Mouse (Mus musculus): ENCODE results near the gene Tsc22d3. TPM values are rescaled to one million over a fixed set of nuclear protein-coding genes. Genes with fewer than 3 reads are reported as not detected.
"Not testable (repeated sequence)": the region's sequence is repeated elsewhere in the genome, so short reads cannot be mapped to it uniquely, and the experiment has no call there.

Gene Tsc22d3
- polyA plus RNA-seq, 1 experiment from 2014 or later: 90.2 TPM

DNA sequence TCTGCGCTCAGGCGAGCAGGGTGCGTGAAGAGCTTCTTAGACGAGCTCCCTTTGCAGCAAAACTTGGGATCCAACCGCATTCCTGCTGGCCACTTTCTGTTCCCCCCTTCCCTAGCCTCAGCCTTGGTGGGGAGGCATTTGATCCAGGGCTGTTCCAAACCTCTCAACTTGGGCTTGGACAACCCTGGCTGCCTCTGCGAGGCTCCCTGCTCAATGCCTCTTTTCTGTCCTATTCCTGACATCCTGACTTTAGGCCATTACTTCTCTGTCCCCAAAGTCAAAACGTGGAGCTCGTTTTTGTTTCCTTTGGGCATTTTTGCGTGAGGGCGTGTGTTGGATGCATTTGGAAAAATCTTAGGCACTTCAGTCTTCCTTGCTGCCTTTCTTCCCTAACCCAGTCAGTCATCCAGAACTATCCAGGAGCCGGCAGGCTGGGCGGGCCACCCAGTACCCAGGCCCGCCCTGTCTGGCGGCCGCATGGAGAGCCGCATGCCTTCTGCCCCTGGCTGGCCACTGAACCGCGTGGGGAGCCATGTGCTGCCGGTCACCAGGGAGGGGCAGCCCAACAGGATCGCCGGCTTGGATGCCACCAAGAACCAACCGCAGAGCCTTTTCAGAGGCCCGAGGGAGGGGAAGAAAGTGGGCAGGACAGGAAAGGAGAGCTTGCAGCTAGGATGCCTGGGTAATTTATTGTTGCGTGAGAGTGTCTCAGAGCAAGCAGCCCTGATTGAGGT lies 89.6 kb downstream of the Tsc22d3 start:
- Histone ChIP-seq H3K4me3 (ENCODE audit: low read length) (peak overlapping the region; percentile 7; the same call in 1 of the 2 replicates), H3K36me3 (ENCODE audit: control insufficient read depth, insufficient read depth, low read length) (no peaks in the 10 kb centered on the region), H3K9ac (ENCODE audit: low read depth, low read length) (peak overlapping the region; percentile 34; the same call in 1 of the 2 replicates), H3K27ac (ENCODE audit: low read depth, low read length) (peak overlapping the region; percentile 42), H3K9me3 (ENCODE audit: control insufficient read depth, low read length) (no peaks in the 10 kb centered on the region), H3K27me3 (ENCODE audit: control insufficient read depth, insufficient read depth, low read length) (no peaks in the 10 kb centered on the region), H3K4me1 (ENCODE audit: control insufficient read depth, insufficient read depth, low read length) (no peaks in the 10 kb centered on the region), H3K4me2 (replicated peaks; ENCODE audit: low read depth, low read length) (peak overlapping the region; percentile 38)
- ATAC-seq (ENCODE audit: low FRiP score, low TSS enrichment): peak; percentile 90
- WGBS: 37% methylated on average over 24 of the region's 24 CpGs

DNA sequence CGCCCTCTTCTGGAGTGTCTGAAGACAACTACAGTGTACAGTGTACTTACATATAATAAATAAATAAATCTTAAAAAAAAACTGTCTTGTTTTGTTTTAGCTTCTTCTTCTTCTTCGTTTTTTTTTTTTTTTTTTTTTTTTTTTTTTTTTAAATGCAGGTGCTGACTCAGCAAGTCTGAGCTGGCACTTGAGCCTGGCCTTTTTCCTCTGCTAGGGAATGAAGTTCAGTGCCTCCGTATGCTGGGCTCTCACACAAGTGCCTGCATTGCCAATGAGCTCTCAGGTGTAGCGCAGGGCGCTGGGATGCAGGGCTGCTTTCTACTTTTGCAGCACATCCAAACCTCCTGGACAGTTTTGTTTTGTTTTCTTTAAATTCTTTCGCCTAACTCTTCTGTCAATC lies 90.6 kb downstream of the Tsc22d3 start:
- H3K4me1 ChIP-seq (ENCODE audit: control insufficient read depth, insufficient read depth, low read length): no peaks in the 10 kb centered on the region
- H3K27ac ChIP-seq (ENCODE audit: low read depth, low read length): no peak overlapping the region
- no peak for ATAC-seq (ENCODE audit: low FRiP score, low TSS enrichment)
- H3K4me2 ChIP-seq (replicated peaks; ENCODE audit: low read depth, low read length): no peak overlapping the region
- H3K4me3 ChIP-seq (ENCODE audit: low read length): no peak overlapping the region
- no peak overlapping the region for H3K9ac ChIP-seq (ENCODE audit: low read depth, low read length)
- no peaks in the 10 kb centered on the region for H3K9me3 ChIP-seq (ENCODE audit: control insufficient read depth, low read length)
- no peaks in the 10 kb centered on the region for H3K36me3 ChIP-seq (ENCODE audit: control insufficient read depth, insufficient read depth, low read length)
- 72% methylated on average over 6 of the region's 6 CpGs for WGBS
- H3K27me3 ChIP-seq (ENCODE audit: control insufficient read depth, insufficient read depth, low read length): no peaks in the 10 kb centered on the region

DNA sequence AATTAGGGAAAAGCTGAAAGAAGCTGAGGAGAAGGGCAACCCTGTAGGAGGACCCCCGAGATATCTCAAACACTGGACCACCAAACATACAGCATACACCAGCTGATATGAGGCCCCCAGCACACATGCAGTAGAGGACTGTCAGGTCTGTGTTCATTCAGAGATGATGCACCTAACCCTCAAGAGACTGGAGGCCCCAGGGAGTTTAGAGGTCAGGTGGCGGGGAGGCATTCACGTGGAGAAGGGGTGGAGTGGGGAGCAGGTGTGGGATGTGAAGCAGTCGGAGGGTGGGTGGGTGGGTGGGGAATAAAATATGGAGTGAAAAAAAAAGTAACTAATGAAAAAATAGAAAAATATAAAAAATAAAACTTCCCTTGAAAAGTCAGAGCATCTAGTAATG lies 91.7 kb downstream of the Tsc22d3 start:
- not testable (repeated sequence) for H3K36me3 ChIP-seq (ENCODE audit: control insufficient read depth, insufficient read depth, low read length); H3K9ac ChIP-seq (ENCODE audit: low read depth, low read length); H3K27ac ChIP-seq (ENCODE audit: low read depth, low read length); H3K4me2 ChIP-seq (replicated peaks; ENCODE audit: low read depth, low read length); H3K4me3 ChIP-seq (ENCODE audit: low read length); H3K27me3 ChIP-seq (ENCODE audit: control insufficient read depth, insufficient read depth, low read length); H3K9me3 ChIP-seq (ENCODE audit: control insufficient read depth, low read length); H3K4me1 ChIP-seq (ENCODE audit: control insufficient read depth, insufficient read depth, low read length); ATAC-seq (ENCODE audit: low FRiP score, low TSS enrichment)
- WGBS: 81% methylated on average over 4 of the region's 4 CpGs

DNA sequence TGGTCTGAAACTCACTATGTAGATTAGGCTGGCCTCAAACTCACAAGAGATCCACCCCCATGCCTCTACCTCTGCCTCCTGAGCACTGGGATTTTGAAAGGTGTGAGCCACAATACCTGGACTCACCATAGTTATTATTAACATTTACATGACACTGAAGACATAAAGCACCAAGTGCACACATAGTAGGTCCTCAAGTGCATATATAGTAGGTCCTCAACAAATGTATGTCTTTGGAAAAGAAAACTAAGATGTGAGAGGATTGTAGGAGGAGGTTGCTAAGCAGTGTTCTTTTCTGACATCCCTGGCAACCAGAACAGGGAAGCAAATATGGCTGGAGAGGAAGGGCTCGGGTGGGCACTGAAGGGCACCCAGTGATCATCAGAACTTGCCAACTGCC lies 93.1 kb downstream of the Tsc22d3 start:
- no peak for ATAC-seq (ENCODE audit: low FRiP score, low TSS enrichment)
- Histone ChIP-seq H3K4me3 (ENCODE audit: low read length) (no peak overlapping the region), H3K36me3 (ENCODE audit: control insufficient read depth, insufficient read depth, low read length) (no peaks in the 10 kb centered on the region), H3K9ac (ENCODE audit: low read depth, low read length) (no peak overlapping the region), H3K27me3 (ENCODE audit: control insufficient read depth, insufficient read depth, low read length) (no peaks in the 10 kb centered on the region), H3K4me2 (replicated peaks; ENCODE audit: low read depth, low read length) (no peak overlapping the region), H3K27ac (ENCODE audit: low read depth, low read length) (no peak overlapping the region), H3K4me1 (ENCODE audit: control insufficient read depth, insufficient read depth, low read length) (no peaks in the 10 kb centered on the region), H3K9me3 (ENCODE audit: control insufficient read depth, low read length) (no peaks in the 10 kb centered on the region)
- WGBS: 76% methylated on average over 1 of the region's 1 CpGs

DNA sequence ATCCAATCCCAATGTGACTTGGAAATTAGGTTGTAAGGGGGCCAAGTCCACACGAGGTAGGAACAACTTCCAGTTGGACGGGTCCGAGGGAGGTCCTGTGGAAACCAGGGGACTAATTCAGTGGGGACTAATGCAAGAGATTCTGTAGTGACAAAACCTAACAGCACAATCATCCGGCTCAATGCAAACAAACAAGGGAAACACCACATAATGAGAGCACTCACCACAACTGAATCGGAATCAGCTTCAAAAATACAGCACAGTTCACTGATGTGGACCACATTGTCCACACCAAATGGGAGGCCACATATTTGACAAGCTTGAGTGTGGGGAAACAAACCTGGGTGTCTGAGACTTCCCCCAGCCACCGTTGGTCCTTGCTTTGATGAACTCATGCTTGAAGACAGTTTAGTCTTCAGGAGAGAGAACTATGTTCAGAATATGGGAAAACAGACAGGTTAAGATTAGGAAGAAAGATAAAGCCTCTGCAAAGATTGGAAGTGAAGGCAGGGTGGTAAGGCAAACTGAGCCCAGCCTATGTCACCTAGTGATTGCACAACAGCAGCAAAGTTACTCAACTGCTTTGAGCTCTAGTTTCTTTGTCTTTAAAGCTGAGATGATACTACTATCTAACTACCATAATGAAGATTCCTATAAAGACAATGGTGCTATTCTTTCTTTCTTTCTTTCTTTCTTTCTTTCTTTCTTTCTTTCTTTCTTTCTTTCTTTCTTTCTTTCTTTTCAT lies 93.9 kb downstream of the Tsc22d3 start:
- no peak overlapping the region for H3K9ac ChIP-seq (ENCODE audit: low read depth, low read length)
- no peaks in the 10 kb centered on the region for H3K9me3 ChIP-seq (ENCODE audit: control insufficient read depth, low read length)
- 69% methylated on average over 6 of the region's 6 CpGs for WGBS
- H3K27ac ChIP-seq (ENCODE audit: low read depth, low read length): no peak overlapping the region
- H3K4me1 ChIP-seq (ENCODE audit: control insufficient read depth, insufficient read depth, low read length): no peaks in the 10 kb centered on the region
- H3K4me3 ChIP-seq (ENCODE audit: low read length): no peak overlapping the region
- no peak overlapping the region for H3K4me2 ChIP-seq (replicated peaks; ENCODE audit: low read depth, low read length)
- no peaks in the 10 kb centered on the region for H3K27me3 ChIP-seq (ENCODE audit: control insufficient read depth, insufficient read depth, low read length)
- no peaks in the 10 kb centered on the region for H3K36me3 ChIP-seq (ENCODE audit: control insufficient read depth, insufficient read depth, low read length)
- ATAC-seq (ENCODE audit: low FRiP score, low TSS enrichment): no peak

DNA sequence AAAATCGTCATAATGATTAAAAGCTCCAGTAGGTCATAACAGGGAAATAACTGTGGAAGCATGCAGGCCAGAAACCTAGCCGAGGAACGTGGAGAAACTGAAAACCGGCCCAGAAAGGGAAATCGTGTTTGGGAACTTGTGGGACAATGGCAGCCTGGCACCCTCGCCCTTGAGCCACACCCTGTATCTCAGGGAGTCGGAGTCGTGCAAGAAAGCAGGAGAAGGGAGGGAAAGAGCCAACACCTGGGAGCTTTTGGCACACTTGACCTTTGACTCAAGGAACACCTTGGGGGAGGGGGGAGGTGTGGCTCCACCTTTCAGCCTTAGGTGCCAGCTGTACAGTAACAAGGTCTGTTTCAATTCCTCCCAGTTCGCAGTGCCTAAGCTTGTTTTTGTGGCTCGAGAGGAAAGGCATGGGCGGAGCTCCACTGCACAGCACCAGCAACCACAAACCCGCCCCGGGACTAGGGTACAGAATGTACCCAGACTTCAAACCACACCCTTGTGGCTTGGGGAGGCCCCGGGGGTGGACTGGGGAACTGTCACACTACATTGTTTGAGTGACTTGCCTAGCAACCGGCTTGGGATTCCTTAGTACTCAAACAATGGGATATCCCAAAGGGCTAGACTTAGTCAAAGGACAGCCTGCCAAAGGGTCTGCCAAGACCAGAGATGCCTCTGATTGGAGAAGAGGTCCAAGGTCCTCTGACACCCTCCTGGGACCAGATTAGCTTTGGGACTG lies 94.8 kb downstream of the Tsc22d3 start:
- Histone ChIP-seq H3K9me3 (ENCODE audit: control insufficient read depth, low read length) (no peaks in the 10 kb centered on the region), H3K4me3 (ENCODE audit: low read length) (no peak overlapping the region), H3K9ac (ENCODE audit: low read depth, low read length) (no peak overlapping the region), H3K27ac (ENCODE audit: low read depth, low read length) (no peak overlapping the region), H3K36me3 (ENCODE audit: control insufficient read depth, insufficient read depth, low read length) (no peaks in the 10 kb centered on the region), H3K4me1 (ENCODE audit: control insufficient read depth, insufficient read depth, low read length) (no peaks in the 10 kb centered on the region), H3K27me3 (ENCODE audit: control insufficient read depth, insufficient read depth, low read length) (no peaks in the 10 kb centered on the region), H3K4me2 (replicated peaks; ENCODE audit: low read depth, low read length) (no peak overlapping the region)
- no peak for ATAC-seq (ENCODE audit: low FRiP score, low TSS enrichment)
- 65% methylated on average over 15 of the region's 15 CpGs for WGBS

DNA sequence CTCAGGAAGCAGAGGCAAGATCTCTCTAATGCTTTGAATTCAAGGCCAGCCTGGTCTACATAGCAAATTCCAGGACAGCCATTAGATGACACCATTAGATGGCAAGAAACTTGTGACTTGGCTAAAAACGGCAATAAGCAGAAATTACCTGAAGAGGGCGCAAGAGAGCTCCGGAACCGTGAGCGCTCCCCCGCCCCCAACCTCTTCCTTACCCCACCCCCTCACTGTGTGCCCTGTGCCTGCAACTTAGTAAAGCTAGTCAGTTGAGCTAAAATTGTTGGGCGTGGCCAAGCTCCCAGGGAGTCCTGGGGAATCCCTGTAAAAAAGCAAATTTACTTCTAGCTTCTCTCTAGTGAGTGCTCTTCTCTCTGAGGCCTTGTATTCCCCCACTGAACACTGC lies 96.6 kb downstream of the Tsc22d3 start:
- peak; percentile 82 for ATAC-seq (ENCODE audit: low FRiP score, low TSS enrichment)
- H3K4me3 ChIP-seq (ENCODE audit: low read length): no peak overlapping the region
- H3K9ac ChIP-seq (ENCODE audit: low read depth, low read length): no peak overlapping the region
- 16% methylated on average over 7 of the region's 7 CpGs for WGBS
- H3K9me3 ChIP-seq (ENCODE audit: control insufficient read depth, low read length): no peaks in the 10 kb centered on the region
- no peaks in the 10 kb centered on the region for H3K27me3 ChIP-seq (ENCODE audit: control insufficient read depth, insufficient read depth, low read length)
- H3K4me1 ChIP-seq (ENCODE audit: control insufficient read depth, insufficient read depth, low read length): no peaks in the 10 kb centered on the region
- H3K4me2 ChIP-seq (replicated peaks; ENCODE audit: low read depth, low read length): no peak overlapping the region
- H3K27ac ChIP-seq (ENCODE audit: low read depth, low read length): no peak overlapping the region
- H3K36me3 ChIP-seq (ENCODE audit: control insufficient read depth, insufficient read depth, low read length): no peaks in the 10 kb centered on the region

DNA sequence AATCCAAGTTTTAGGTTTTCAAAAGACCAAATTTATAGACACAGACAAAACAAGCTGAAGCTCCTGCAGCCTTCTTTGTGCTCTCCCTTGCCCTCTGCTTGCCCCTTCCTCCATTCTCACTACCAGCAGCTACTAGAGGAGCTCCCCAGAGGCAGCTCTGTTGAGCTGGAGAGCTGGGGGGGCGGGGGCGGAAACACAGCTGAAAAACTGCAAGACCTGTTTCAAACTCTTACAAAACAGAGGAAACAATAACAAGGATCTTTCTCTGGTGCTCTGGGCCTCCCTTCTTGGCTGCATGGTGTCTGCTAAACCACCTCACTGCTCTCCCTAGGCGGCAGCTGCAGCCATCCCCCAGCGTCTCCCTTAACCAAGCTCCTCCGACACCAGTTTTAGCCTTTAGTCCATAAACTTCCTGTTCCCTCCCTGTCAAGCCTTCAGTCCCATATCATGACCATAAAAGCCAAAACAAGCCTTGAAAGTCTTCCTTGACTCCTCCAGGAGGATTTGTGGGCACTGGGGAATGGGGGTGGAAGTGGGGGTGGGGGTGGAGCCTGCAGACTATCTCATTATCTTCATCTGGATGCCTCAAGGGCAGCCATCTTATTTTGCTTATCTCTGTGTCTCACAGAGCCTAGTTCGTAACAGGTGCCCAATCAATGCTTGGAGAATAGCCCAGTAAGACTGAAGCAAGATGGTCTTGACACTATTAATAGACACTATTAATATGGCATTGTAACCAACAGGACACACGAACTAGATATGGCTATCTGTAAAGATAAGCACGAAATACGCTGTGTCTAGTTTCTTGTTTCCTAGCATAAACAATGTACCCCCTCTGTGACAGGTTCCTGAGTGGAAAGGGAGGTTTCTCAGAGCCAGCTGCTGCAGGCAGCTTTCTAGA lies 98.8 kb downstream of the Tsc22d3 start:
- Histone ChIP-seq H3K9ac (ENCODE audit: low read depth, low read length) (no peak overlapping the region), H3K27ac (ENCODE audit: low read depth, low read length) (no peak overlapping the region), H3K9me3 (ENCODE audit: control insufficient read depth, low read length) (no peaks in the 10 kb centered on the region), H3K4me2 (replicated peaks; ENCODE audit: low read depth, low read length) (no peak overlapping the region), H3K4me1 (ENCODE audit: control insufficient read depth, insufficient read depth, low read length) (no peaks in the 10 kb centered on the region), H3K36me3 (ENCODE audit: control insufficient read depth, insufficient read depth, low read length) (no peaks in the 10 kb centered on the region), H3K27me3 (ENCODE audit: control insufficient read depth, insufficient read depth, low read length) (no peaks in the 10 kb centered on the region), H3K4me3 (ENCODE audit: low read length) (no peak overlapping the region)
- no peak for ATAC-seq (ENCODE audit: low FRiP score, low TSS enrichment)
- 63% methylated on average over 9 of the region's 9 CpGs for WGBS
